Mouse (Mus musculus): ENCODE measurements around the gene Emilin2. TPM values are rescaled to one million over a fixed set of nuclear protein-coding genes. Genes with fewer than 3 reads are reported as not detected.

The Emilin2 gene
- polyA plus RNA-seq, 1 experiment from 2014 or later = 24.9 TPM

Other genes starting within 250 kb of the Emilin2 start
- gene Lpin2, start 129.4 kb downstream of the Emilin2 start, polyA plus RNA-seq (2015; fragmentation: Nextera tagmentation; extraction: Ambion mirVana) = 38.0 and 43.2 TPM in 2 replicates
- 0.75 and 1.1 TPM in 2 replicates for gene Gm4707, start 147.9 kb upstream of the Emilin2 start, polyA plus RNA-seq (2015; fragmentation: Nextera tagmentation; extraction: Ambion mirVana)
- gene Smchd1, start 163.4 kb upstream of the Emilin2 start, polyA plus RNA-seq (2015; fragmentation: Nextera tagmentation; extraction: Ambion mirVana) = 37.2 and 39.3 TPM in 2 replicates
- gene Ndc80, start 214.9 kb upstream of the Emilin2 start, polyA plus RNA-seq (2015; fragmentation: Nextera tagmentation; extraction: Ambion mirVana) = 36.0 and 45.5 TPM in 2 replicates
- gene Spdya, start 240.1 kb upstream of the Emilin2 start, polyA plus RNA-seq (2015; fragmentation: Nextera tagmentation; extraction: Ambion mirVana) = 0.23 and 0.24 TPM in 2 replicates